Mouse (Mus musculus) kidney, embryonic 15.5 days (tissue): ENCODE results near the gene Hist1h2ai. TPM values are rescaled to one million over a fixed set of nuclear protein-coding genes. Genes with fewer than 3 reads are reported as not detected.
"Not testable (repeated sequence)": the region's sequence is repeated elsewhere in the genome, so short reads cannot be mapped to it uniquely, and the experiment has no call there.

Experiments
- ATAC-seq: fragments of 200-750 bp; cut with Nextera tagmentation; replicated peaks from 2 replicates; pipeline ENCODE4 v1.8.0; 2017; ENCODE audit warnings: moderate TSS enrichment; ENCODE audit not compliant: low FRiP score
- H3K27ac ChIP-seq: fragments of 300-500 bp; sonication (generic); 2 replicates; pipeline ENCODE4 v1.5.1; 2015; ENCODE audit warnings: mild to moderate bottlenecking, inconsistent platforms
- H3K27me3 ChIP-seq: fragments of 300-500 bp; sonication (generic); 2 replicates; pipeline ENCODE4 v1.6.1; 2015; ENCODE audit warnings: inconsistent platforms
- H3K36me3 ChIP-seq: fragments of 300-500 bp; sonication (generic); 2 replicates; pipeline ENCODE4 v1.6.1; 2015; ENCODE audit warnings: inconsistent platforms
- H3K4me1 ChIP-seq: fragments of 300-500 bp; sonication (generic); 2 replicates; pipeline ENCODE4 v1.6.1; 2015; ENCODE audit warnings: inconsistent platforms
- H3K4me2 ChIP-seq: fragments of 300-500 bp; sonication (generic); 2 replicates; pipeline ENCODE4 v1.6.1; 2015; ENCODE audit warnings: moderate library complexity, mild to moderate bottlenecking, inconsistent platforms
- H3K4me3 ChIP-seq: fragments of 300-500 bp; sonication (generic); replicated peaks from 2 replicates; pipeline ENCODE4 v1.5.1; 2015; ENCODE audit warnings: mild to moderate bottlenecking, inconsistent platforms
- H3K9ac ChIP-seq: fragments of 300-500 bp; sonication (generic); 2 replicates; pipeline ENCODE4 v1.6.1; 2015; ENCODE audit warnings: mild to moderate bottlenecking, inconsistent platforms
- H3K9me3 ChIP-seq: fragments of 300-500 bp; sonication (generic); replicated peaks from 2 replicates; pipeline ENCODE4 v1.6.1; 2016; ENCODE audit warnings: inconsistent platforms
- WGBS: fragments of 180-500 bp; shearing (Covaris S2); methylation state at CpG from one replicate; pipeline ENCODE4 v1.1.7; 2015; ENCODE audit warnings: mixed read lengths; 5-methylcytosine and 5-hydroxymethylcytosine counted together
- polyA plus RNA-seq: library from polyadenylated mRNA; unstranded; fragments of >200 nt; fragmentation: Nextera tagmentation; extraction: Ambion mirVana; gene quantifications from 2 replicates; pipeline ENCODE4 v1.2.1, GENCODE M21; 2015

The Hist1h2ai gene
- polyA plus RNA-seq, 1 experiment from 2014 or later, result 29.5 TPM

GRCm38 (mm10) chr13:21717397-21718357 is 1.5 kb downstream of the Hist1h2ai start, which contains the start of gene Hist1h3h:
Hist1h3h (plus strand) TSS chr13:21717659.
- Histone ChIP-seq H3K27ac (peak within 1 kb of the TSS; percentile 98), H3K4me1 (peaks cover 42% of the 10 kb centered on the region), H3K9ac (peak within 1 kb of the TSS; percentile 65), H3K4me3 (peak within 1 kb of the TSS; percentile 51), H3K4me2 (peak within 1 kb of the TSS; percentile 79)
- WGBS, result 1% methylated on average over 24 of the region's 56 CpGs
- peak; percentile 41 for ATAC-seq
- H3K9me3 ChIP-seq, H3K36me3 ChIP-seq, H3K27me3 ChIP-seq: not testable (repeated sequence)

GRCm38 (mm10) chr13:21718381-21719080 is 2.3 kb downstream of the Hist1h2ai start:
- Histone ChIP-seq H3K4me2 (peak overlapping the region; percentile 79), H3K4me3 (peak overlapping the region; percentile 51), H3K9ac (peak overlapping the region; percentile 62), H3K4me1 (peaks cover 46% of the 10 kb centered on the region), H3K27me3 (no peaks in the 10 kb centered on the region), H3K27ac (peak overlapping the region; percentile 92), H3K36me3 (no peaks in the 10 kb centered on the region), H3K9me3 (no peaks in the 10 kb centered on the region)
- WGBS, result 49% methylated on average over 4 of the region's 4 CpGs
- no peak for ATAC-seq

- H3K4me1 ChIP-seq, result peaks cover 36% of the 10 kb centered on the region
- not testable (repeated sequence) for H3K9me3 ChIP-seq, H3K27me3 ChIP-seq, H3K36me3 ChIP-seq
- H3K9ac ChIP-seq, result peak overlapping the region; percentile 54
- H3K4me2 ChIP-seq, result peak overlapping the region; percentile 61
- ATAC-seq, result peak; percentile 19
- peak overlapping the region; percentile 94 for H3K27ac ChIP-seq
- under 1% methylated on average over 22 of the region's 44 CpGs for WGBS
- peak overlapping the region; percentile 45 for H3K4me3 ChIP-seq
Measured at GRCm38 (mm10) chr13:21721107-21721756, 5.0 kb downstream of the Hist1h2ai start.

- Histone ChIP-seq H3K4me2 (peak within 1 kb of the TSS; percentile 61), H3K4me3 (peak within 1 kb of the TSS; percentile 45), H3K9ac (peak within 1 kb of the TSS; percentile 54), H3K4me1 (peaks cover 34% of the 10 kb centered on the region), H3K27ac (peak within 1 kb of the TSS; percentile 94)
- not testable (repeated sequence) for H3K27me3 ChIP-seq, H3K9me3 ChIP-seq, H3K36me3 ChIP-seq
- WGBS, result under 1% methylated on average over 37 of the region's 37 CpGs
- ATAC-seq, result peak; percentile 97
Measured at GRCm38 (mm10) chr13:21721757-21722372, 5.6 kb downstream of the Hist1h2ai start, which contains the start of gene Hist1h2bm. Hist1h2bm (plus strand) TSS chr13:21722044.

GRCm38 (mm10) chr13:21722373-21722925 is 6.2 kb downstream of the Hist1h2ai start:
- Histone ChIP-seq H3K9ac (peak overlapping the region; percentile 43), H3K27ac (peak overlapping the region; percentile 94), H3K27me3 (no peaks in the 10 kb centered on the region), H3K4me2 (peak overlapping the region; percentile 61), H3K4me3 (peak overlapping the region; percentile 45), H3K4me1 (peaks cover 32% of the 10 kb centered on the region), H3K9me3 (no peaks in the 10 kb centered on the region), H3K36me3 (no peaks in the 10 kb centered on the region)
- WGBS, result 2% methylated on average over 11 of the region's 11 CpGs
- no peak; the same call in 1 of the 2 replicates for ATAC-seq

GRCm38 (mm10) chr13:21722993-21723836 is 7.0 kb downstream of the Hist1h2ai start:
- no peaks in the 10 kb centered on the region for H3K27me3 ChIP-seq
- peaks cover 31% of the 10 kb centered on the region for H3K4me1 ChIP-seq
- no peak overlapping the region; the same call in 1 of the 2 replicates for H3K4me3 ChIP-seq
- no peak overlapping the region; the same call in 1 of the 2 replicates for H3K9ac ChIP-seq
- H3K4me2 ChIP-seq, result peak overlapping the region; percentile 61
- ATAC-seq, result no peak
- H3K27ac ChIP-seq, result peak overlapping the region; percentile 94
- no peaks in the 10 kb centered on the region for H3K36me3 ChIP-seq
- H3K9me3 ChIP-seq, result no peaks in the 10 kb centered on the region
- 31% methylated on average over 5 of the region's 5 CpGs for WGBS

- Histone ChIP-seq H3K9ac (no peak overlapping the region), H3K27me3 (no peaks in the 10 kb centered on the region), H3K4me3 (no peak overlapping the region), H3K36me3 (no peaks in the 10 kb centered on the region), H3K27ac (no peak overlapping the region), H3K9me3 (no peaks in the 10 kb centered on the region), H3K4me1 (peaks cover under 1% of the 10 kb centered on the region; the same call in 1 of the 2 replicates), H3K4me2 (no peak overlapping the region)
- WGBS, result 37% methylated on average over 11 of the region's 11 CpGs
- ATAC-seq, result no peak
Measured at GRCm38 (mm10) chr13:21727948-21728572, 11.8 kb downstream of the Hist1h2ai start.

GRCm38 (mm10) chr13:21729544-21729943 is 13.3 kb downstream of the Hist1h2ai start:
- Histone ChIP-seq H3K4me1 (peaks cover 9% of the 10 kb centered on the region), H3K9me3 (no peaks in the 10 kb centered on the region)

GRCm38 (mm10) chr13:21733466-21733865 is 17.2 kb downstream of the Hist1h2ai start:
- H3K9me3 ChIP-seq, result no peaks in the 10 kb centered on the region
- 63% methylated on average over 5 of the region's 5 CpGs for WGBS
- peak overlapping the region; percentile 98 for H3K27ac ChIP-seq
- no peak overlapping the region for H3K9ac ChIP-seq
- H3K4me1 ChIP-seq, result peaks cover 22% of the 10 kb centered on the region
- no peak overlapping the region; the same call in 1 of the 2 replicates for H3K4me2 ChIP-seq
- ATAC-seq, result no peak
- H3K4me3 ChIP-seq, result no peak overlapping the region
- H3K36me3 ChIP-seq, result no peaks in the 10 kb centered on the region
- H3K27me3 ChIP-seq, result no peaks in the 10 kb centered on the region

More at GRCm38 (mm10) chr13:21729544-21729943, 13.3 kb downstream of the Hist1h2ai start:
- H3K4me2 ChIP-seq, result no peak overlapping the region
- no peak overlapping the region for H3K27ac ChIP-seq
- no peaks in the 10 kb centered on the region for H3K36me3 ChIP-seq
- 41% methylated on average over 1 of the region's 1 CpGs for WGBS
- no peaks in the 10 kb centered on the region for H3K27me3 ChIP-seq
- no peak overlapping the region for H3K9ac ChIP-seq
- no peak for ATAC-seq
- H3K4me3 ChIP-seq, result no peak overlapping the region
